Mouse (Mus musculus) spleen, postnatal 4 days (tissue): ENCODE measurements around the gene Usp4.
"Not testable (repeated sequence)": the region's sequence is repeated elsewhere in the genome, so short reads cannot be mapped to it uniquely, and the experiment has no call there.

Experiments used
- DNase-seq, 2 experiments: peaks; one replicate each; pipeline ENCODE4 v3.0.0; 2022; ENCODE audit warnings: low spot score in 2 of 2

Usp4 gene

DNA sequence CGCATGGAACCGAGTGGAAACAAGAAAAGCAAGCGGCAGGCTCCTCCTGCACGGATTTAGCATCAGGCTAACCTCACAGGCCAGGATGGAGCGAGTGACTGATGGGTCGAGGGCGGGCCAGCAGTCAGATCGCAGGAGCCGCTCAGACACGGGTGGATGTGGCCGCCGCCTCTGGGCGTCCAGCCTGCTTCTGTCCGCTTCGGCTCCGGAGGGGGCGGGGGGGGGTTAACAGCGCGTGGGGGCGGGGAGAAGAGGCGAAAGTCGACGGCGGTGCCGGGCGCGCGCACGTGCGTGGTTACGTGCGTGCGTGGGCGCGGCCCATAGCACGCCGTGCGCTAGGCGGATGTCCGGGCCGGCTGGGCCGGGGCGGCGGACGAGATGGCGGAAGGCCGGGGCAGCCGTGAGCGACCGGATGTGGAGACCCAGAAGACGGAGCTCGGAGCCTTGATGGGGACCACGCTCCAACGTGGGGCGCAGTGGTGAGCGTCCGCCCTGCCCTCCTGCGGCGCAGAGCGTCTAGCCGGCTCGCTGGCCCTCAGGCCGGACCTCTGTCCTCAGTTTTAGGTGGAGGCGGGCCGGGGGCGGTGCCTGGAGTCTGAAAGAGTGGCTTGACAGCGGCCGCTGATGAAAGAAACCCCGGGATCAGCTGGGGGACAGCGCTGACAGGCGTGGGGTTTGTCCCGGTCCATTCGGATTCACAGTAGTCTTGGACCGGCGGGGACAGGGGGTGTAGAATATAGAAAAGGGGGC lies at the start of gene Usp4:
Gene Usp4, plus strand, starts transcription at position 314 of the 750 bp plus-strand sequence.
- DNase-seq: peak; percentile 88 to 94

GRCm38 (mm10) chr9:108301853-108302252 lies 45.8 kb upstream of the Usp4 start:
- no peak for DNase-seq

DNA sequence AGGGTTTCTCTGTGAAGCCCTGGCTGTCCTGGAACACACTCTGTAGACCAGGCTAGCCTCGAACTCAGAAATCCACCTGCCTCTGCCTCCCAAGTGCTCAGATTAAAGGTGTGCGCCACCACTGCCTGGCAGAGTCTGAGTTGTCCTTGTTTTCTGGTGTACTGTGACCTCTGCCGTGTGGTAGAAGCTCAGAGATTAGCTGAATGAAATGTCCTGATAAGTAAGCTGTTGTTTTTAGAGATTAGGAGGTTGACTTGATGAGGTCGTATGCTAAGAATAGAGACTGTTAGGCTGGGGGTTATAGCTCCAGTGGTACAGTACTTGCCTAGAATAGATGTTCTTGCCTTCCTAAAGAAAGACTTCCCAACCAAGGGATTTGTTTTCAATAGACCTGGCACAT lies 42.9 kb upstream of the Usp4 start:
- no peak for DNase-seq

DNA sequence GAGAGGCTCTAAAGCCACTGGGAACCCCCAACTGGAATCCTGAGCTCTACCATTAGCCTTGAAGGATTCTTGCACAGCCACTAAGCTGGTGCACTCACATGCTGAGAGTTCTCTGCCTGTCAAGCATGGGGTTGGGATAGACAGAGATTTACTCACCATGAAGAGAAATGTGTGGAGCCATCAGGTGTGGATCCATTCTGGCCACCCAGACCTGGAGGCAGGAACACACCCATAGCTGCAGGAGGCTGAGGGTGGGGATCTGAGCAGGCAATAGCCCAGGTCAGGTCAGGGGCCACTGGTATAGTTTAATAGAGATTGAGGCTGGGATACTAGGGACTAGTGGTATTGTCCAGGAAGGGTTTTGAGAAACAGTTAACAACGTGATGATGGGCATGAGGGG lies 42.5 kb upstream of the Usp4 start:
- peak; percentile 35 to 71 for DNase-seq

DNA sequence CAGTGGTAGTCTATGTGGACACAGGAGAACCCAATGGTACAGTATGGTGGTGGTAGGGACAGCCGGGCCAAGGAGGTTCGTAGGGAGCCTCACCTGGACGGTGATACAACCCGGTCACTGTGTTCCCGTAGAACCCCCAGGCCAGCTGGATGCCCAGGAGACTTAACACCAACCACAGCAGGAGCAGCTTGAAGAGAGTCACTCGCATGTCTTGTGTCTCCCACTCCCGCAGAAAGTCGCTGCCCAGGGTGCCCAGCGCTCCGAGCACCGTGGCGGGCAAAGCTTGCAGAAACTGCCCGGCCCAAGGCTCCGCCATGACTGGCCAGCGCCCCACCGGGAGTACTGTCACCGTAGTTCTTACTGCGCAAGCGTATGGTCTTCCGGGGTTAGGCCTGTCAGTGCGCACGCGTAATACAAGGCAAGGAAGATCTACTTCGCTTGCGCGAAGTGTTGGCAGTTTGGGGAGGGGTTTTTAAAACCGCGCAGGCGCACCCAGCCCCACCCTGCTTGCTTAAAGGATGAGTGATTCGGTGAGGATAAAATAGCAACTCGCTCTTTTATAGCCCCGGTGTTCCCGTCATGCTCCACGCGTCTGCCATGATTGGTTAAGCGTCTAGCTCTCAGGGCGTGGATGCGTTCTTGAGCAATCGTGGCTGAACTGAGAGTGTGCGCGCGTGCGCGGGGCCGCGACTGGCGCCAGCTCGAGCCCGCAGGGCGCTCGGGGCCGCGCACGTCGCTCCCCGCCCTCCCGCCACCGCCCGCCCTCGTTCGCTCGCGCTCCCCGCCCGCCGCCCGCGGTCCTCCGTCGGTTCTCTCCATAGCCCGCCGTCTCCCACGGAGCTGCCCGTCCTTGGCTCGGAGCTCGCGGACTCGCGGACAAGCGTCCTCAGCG lies 41.8 kb upstream of the Usp4 start, which contains the start of the genes Rhoa and Tcta:
Gene Rhoa, plus strand, starts transcription at position 501 of the 892 bp plus-strand sequence.
Gene Tcta, minus strand, starts transcription at position 532 of the 892 bp plus-strand sequence.
- peak; percentile 98 for DNase-seq

GRCm38 (mm10) chr9:108306571-108306980 lies 41.1 kb upstream of the Usp4 start:
- DNase-seq: peak; percentile 86 to 93

DNA sequence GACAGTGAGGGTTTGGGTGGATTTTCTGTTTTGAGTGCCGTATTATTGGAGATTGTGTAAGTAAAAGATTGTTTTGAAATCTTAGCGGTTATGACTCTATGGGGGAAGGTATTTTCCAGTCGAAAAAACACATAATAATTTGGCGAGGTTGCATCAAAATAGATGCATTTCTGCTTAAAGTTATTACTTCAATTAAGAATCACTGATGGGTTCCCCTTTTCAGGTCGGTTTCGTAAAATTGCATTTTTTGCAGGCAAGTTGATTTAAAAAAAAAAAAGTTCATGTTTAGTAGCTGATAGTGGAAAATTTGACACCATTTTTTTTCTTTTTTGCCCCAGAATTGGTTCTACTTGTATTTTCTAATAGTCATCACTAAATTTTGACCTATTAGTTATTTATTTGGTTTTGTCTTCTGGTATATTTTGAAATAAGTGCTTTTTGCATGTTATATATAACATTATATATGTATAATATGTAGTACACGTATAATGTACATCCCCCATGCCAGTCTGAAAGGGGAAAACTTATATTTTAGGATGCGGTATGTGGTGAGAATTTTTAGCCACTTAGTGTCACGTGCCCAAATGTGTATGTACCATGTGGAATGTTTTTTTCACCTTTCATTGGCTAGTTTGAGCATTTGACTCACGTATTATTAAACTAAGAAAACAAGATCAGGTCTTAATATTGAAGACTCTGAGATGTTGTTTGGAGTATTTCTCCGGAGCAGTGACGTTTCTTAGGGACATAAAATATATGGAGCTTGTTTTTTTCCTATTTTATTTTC lies 40.4 kb upstream of the Usp4 start:
- DNase-seq: no peak

GRCm38 (mm10) chr9:108308141-108308540 lies 39.5 kb upstream of the Usp4 start:
- DNase-seq: no peak

DNA sequence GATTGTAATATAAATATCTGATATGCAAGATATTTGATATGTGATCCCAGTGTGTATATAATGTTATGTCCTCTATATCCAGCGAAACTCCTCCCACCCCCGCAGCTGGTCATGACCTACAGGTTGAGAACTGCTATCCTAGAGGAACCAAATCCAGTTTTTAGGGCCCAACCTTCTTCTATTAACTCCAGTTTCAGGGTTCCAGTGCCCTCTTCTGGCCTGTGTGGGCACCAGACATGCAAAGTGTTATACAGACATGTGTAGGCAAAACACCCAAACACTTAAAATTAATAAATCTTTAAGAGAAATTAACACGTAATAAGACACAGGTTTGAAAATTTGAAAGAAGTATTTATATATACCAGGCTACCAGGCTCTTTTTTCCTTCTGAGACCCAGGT lies 30.1 kb upstream of the Usp4 start:
- DNase-seq: no peak

GRCm38 (mm10) chr9:108318462-108318861 lies 29.2 kb upstream of the Usp4 start:
- no peak for DNase-seq

GRCm38 (mm10) chr9:108322054-108322453 lies 25.6 kb upstream of the Usp4 start:
- DNase-seq: not testable (repeated sequence)

- no peak for DNase-seq
Measured at GRCm38 (mm10) chr9:108324784-108325183, 22.9 kb upstream of the Usp4 start.

DNA sequence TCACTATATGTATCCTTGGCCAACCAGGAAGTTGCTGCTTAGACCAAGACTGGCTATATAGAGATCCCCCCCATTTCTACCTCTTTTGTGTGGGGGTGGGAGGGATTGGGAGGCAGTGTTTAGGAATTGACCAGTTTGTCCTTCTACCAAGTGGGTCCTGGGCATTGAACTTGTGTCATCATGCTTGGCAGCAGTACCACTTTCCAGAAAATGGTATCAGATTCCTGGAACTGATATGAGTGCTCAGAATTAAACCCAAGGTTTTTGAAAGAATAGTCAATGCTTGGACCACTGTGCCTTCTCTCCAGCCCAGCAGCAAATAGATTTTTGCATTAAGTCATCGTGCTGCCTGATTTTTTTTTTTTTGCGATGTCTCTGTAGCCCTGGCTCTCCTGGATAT lies 21.8 kb upstream of the Usp4 start:
- no peak for DNase-seq

- DNase-seq: no peak
Measured at GRCm38 (mm10) chr9:108337848-108338550, 9.7 kb upstream of the Usp4 start.

DNA sequence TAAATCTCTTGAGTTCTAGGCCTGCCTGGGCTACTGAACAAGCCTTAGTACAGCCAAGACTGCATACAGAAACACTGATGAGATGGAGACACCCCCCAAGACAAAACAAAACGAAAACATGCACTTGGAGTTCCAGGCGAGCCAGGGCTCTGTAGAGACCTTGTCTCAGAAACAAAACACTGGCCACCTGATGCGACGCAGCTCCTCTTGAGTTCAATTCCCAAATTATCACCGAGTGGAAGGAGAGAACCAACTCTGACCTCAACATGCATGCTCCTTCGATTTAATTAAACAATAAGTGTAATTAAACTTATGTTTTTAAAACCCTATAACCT lies 9.1 kb upstream of the Usp4 start:
- peak in 1 of 2 experiments; percentile 66 for DNase-seq

DNA sequence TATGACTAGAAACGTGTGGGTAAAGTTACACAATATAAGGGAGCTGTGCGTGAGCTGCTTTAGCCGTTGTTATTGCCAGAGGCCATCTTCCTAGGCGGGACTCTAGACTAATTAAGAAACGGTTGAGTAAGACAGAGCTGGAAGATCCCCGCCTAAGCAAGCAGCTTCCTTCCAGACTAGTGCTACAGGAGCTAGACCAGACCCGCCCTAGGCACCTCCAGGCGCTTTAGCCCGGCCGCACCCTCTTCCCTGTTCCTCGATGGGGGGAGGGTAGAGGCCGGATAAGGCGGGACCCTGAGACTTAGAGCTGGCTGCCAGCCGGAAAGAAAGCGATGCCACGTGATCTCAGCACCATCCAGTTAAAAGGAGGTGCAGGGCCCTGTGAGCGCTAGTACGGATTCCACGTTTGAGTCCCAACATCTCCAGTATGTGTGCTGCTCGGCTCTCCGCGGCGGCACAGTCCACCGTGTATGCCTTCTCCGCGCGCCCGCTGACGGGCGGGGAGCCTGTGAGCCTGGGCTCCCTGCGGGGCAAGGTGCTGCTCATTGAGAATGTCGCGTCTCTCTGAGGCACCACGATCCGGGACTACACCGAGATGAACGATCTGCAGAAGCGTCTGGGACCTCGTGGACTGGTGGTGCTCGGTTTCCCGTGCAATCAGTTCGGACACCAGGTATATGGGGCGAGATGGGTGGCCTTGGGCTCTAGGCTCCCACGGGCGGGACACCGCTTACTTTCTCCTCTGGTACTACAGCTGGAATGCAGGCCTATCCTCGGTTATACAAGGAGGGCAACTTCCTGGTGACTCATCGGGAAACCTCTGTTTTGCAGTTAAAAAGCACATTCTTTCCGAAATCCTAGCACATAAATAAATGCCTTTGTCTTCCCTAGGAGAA lies 8.5 kb upstream of the Usp4 start, which contains the start of gene Gpx1:
Gene Gpx1, plus strand, starts transcription at position 18 of the 896 bp plus-strand sequence.
- DNase-seq: peak; percentile 94 to 95

- DNase-seq: peak; percentile 61 to 85
Measured at GRCm38 (mm10) chr9:108339886-108340257, 7.8 kb upstream of the Usp4 start.

- peak; percentile 61 to 82 for DNase-seq
Measured at GRCm38 (mm10) chr9:108340258-108341138, 7.2 kb upstream of the Usp4 start.

- peak in 1 of 2 experiments; percentile 69 for DNase-seq
Measured at GRCm38 (mm10) chr9:108341139-108341475, 6.5 kb upstream of the Usp4 start.
